Mouse (Mus musculus): Measurements from ENCODE around the gene Cd37. TPM values are rescaled to one million over a fixed set of nuclear protein-coding genes. Genes with fewer than 3 reads are reported as not detected.
"Not testable (repeated sequence)": the region's sequence is repeated elsewhere in the genome, so short reads cannot be mapped to it uniquely, and the experiment has no call there.

The Cd37 gene
- polyA plus RNA-seq (2012; rRNA removed) = 57.3 and 66.8 TPM in 2 replicates

- WGBS = 38% methylated on average over 20 of the region's 20 CpGs
- no peak for DNase-seq (ENCODE audit: low read depth, low spot score)
Observed at GRCm38 (mm10) chr7:45238723-45239496, at the start of gene Cd37. Gene Cd37, minus strand, starts transcription at chr7:45239115.

GRCm38 (mm10) chr7:45286486-45286885 is 47.6 kb upstream of the Cd37 start:
- WGBS = 74% methylated on average over 13 of the region's 13 CpGs
- DNase-seq (ENCODE audit: low read depth, low spot score) = no peak

- 7% methylated on average over 44 of the region's 44 CpGs for whole genome bisulfite sequencing
- peak; percentile 47 for DNase-seq (ENCODE audit: low read depth, low spot score)
Observed at GRCm38 (mm10) chr7:45277136-45277760, 38.3 kb upstream of the Cd37 start, which contains the start of gene Slc6a21. Gene Slc6a21, plus strand, starts transcription at chr7:45277513.

GRCm38 (mm10) chr7:45273672-45274071 is 34.8 kb upstream of the Cd37 start:
- WGBS = 86% methylated on average over 8 of the region's 8 CpGs
- no peak for DNase-seq (ENCODE audit: low read depth, low spot score)

GRCm38 (mm10) chr7:45272786-45273412 is 34.0 kb upstream of the Cd37 start:
- WGBS = 48% methylated on average over 10 of the region's 10 CpGs
- DNase-seq (ENCODE audit: low read depth, low spot score) = no peak

- WGBS = 69% methylated on average over 1 of the region's 1 CpGs
Observed at GRCm38 (mm10) chr7:45265518-45265917, 26.6 kb upstream of the Cd37 start.

GRCm38 (mm10) chr7:45264348-45264747 is 25.4 kb upstream of the Cd37 start:
- 33% methylated on average over 3 of the region's 3 CpGs for WGBS
- no peak for DNase-seq (ENCODE audit: low read depth, low spot score)

More at GRCm38 (mm10) chr7:45265518-45265917, 26.6 kb upstream of the Cd37 start:
- no peak for DNase-seq (ENCODE audit: low read depth, low spot score)

- DNase-seq (ENCODE audit: low read depth, low spot score) = no peak
- WGBS = 70% methylated on average over 7 of the region's 7 CpGs
Observed at GRCm38 (mm10) chr7:45263006-45263607, 24.2 kb upstream of the Cd37 start.

GRCm38 (mm10) chr7:45262266-45262665 is 23.4 kb upstream of the Cd37 start:
- no peak for DNase-seq (ENCODE audit: low read depth, low spot score)
- WGBS = 51% methylated on average over 7 of the region's 7 CpGs

- no peak for DNase-seq (ENCODE audit: low read depth, low spot score)
- 82% methylated on average over 8 of the region's 8 CpGs for WGBS
Observed at GRCm38 (mm10) chr7:45259281-45259680, 20.4 kb upstream of the Cd37 start.

- WGBS = 45% methylated on average over 11 of the region's 11 CpGs
Observed at GRCm38 (mm10) chr7:45257063-45257840, 18.3 kb upstream of the Cd37 start.

GRCm38 (mm10) chr7:45255822-45256221 is 16.9 kb upstream of the Cd37 start:
- not testable (repeated sequence) for DNase-seq (ENCODE audit: low read depth, low spot score)
- 60% methylated on average over 5 of the region's 7 CpGs for WGBS

More at GRCm38 (mm10) chr7:45257063-45257840, 18.3 kb upstream of the Cd37 start:
- no peak for DNase-seq (ENCODE audit: low read depth, low spot score)

GRCm38 (mm10) chr7:45253806-45254205 is 14.9 kb upstream of the Cd37 start:
- WGBS = 80% methylated on average over 8 of the region's 8 CpGs
- DNase-seq (ENCODE audit: low read depth, low spot score) = no peak

GRCm38 (mm10) chr7:45247666-45248065 is 8.8 kb upstream of the Cd37 start:
- 39% methylated on average over 3 of the region's 3 CpGs for WGBS
- DNase-seq (ENCODE audit: low read depth, low spot score) = no peak

- 72% methylated on average over 6 of the region's 6 CpGs for WGBS
- no peak for DNase-seq (ENCODE audit: low read depth, low spot score)
Observed at GRCm38 (mm10) chr7:45241389-45241749, 2.5 kb upstream of the Cd37 start.

GRCm38 (mm10) chr7:45240633-45241388 is 1.9 kb upstream of the Cd37 start, which contains the start of gene Slc6a16:
Gene Slc6a16, plus strand, starts transcription at chr7:45241085.
- WGBS = 39% methylated on average over 53 of the region's 53 CpGs
- DNase-seq (ENCODE audit: low read depth, low spot score) = no peak

GRCm38 (mm10) chr7:45240109-45240508 is 1.2 kb upstream of the Cd37 start:
- no peak for DNase-seq (ENCODE audit: low read depth, low spot score)
- WGBS = 87% methylated on average over 7 of the region's 7 CpGs

All from large intestine, adult 2 months (tissue).